Mouse (Mus musculus) lung, postnatal 14 days (tissue): Measurements from ENCODE around the gene Slf1.
"Not testable (repeated sequence)": the region's sequence is repeated elsewhere in the genome, so short reads cannot be mapped to it uniquely, and the experiment has no call there.

Source experiments
- DNase-seq: peaks from one replicate; pipeline ENCODE4 v3.0.0; 2021

Gene Slf1

DNA sequence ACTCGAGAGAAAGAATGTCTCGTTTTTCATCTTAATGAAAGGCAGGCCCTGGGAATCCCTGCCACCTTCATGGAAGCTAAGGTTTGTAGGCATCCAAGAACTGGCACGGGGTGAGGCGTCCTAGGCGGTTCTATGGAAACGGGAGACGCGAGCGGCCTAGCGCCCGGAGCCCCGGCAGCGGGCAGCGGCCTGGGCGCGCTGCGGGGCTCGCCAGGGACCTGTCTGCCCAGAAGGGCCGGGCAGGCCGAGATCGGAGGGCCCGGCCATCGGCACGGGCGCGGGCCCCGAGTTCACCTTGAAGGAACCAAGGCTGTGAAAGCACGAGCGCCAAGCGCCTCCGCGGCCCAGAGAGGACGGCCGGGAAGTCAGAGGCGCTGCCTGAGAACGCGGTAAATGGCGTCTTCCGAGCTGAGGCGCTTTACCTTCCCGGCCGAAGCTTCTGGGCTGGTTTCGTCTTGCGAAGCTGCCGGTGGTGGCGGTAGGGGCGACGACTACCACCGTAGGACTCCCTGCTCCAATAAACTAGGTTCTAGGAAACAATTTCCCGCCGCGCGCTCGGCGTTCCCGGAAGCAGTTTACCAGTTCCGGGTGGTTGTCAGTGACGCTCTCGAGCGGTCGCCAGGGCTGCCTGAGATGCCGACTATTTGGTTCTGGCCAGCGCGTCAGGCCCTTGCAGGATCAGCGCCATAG, at the start of gene Slf1, which contains the start of gene 2210408I21Rik:
TSS of gene Slf1 (minus strand) at position 543 of the 690 bp plus-strand sequence.
TSS of gene 2210408I21Rik (plus strand) at position 610 of the 690 bp plus-strand sequence.
- peak; percentile 85 for DNase-seq

DNA sequence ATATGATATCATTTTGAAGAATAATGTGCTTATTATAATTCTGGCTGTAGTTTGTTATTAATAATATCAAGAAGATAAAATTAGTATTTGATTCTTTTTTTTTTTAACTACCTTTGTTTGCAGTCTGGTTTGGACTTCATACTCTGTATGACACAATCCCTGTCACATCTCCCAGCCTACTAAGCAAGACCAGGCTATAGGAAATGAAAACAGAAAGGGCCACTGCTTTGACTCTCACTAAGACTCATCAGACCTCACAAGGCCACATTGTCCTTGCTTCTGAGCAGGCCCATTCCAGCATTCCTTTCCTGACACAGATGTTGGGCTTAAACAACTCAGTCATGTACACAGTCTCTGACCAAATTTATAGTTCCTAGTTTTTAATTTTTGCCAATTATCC, 42.7 kb upstream of the Slf1 start:
- no peak for DNase-seq

DNA sequence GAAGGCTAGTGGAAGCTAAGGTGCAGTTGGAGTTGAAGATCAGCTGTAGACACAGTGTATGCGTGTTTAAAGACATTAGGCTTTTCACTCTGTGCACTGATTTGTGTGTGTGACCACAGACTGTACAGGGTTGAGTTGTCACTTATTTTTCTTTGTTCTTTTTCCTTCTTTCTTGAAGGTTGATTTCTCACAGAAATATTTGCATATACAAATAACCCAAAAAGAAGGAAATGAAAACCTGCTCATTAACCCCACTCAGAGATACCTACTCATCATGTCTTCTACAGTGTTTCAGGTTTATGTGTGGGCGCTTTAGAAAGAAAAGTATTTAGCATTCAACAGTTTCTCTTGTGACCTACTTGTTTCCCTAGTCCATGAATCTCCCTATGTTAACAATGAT, 5.6 kb upstream of the Slf1 start:
- DNase-seq = no peak

DNA sequence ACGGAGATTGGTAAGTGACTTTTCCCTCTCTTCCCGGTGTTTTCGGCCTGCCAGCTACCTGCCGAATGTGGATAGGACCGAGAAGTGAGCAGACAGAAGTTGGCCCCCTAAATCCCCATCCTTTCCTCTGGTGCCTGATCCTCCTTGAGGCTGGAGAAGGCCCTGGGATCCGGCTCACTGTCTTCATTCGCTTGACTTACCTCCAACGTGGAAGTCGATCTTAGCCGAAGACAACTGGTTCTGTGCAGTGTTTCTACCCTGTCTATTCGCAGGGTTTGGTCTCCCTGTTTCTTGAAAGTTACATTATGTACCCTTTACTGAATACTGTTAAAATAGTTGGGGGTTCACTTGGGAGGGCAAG, 328 bp upstream of the Slf1 start:
- no peak for DNase-seq

DNA sequence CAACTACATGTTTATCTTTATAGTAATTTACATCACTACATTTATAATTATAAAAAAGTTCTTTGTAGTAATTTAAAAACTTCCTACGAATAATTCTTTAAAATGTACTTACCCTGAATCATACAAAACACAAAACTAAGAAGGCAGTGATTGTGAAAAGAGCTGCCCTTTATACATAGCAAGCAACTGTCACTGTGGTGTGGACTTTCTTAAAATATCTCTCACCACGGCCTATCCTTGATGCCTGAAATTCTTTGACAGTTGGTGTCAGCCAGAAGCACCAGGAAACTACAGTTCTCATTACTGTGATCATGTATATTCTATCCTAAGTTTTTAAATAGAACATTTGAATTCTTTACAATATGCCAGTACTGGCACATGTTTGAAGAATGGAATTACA, 4.1 kb downstream of the Slf1 start:
- DNase-seq = no peak

DNA sequence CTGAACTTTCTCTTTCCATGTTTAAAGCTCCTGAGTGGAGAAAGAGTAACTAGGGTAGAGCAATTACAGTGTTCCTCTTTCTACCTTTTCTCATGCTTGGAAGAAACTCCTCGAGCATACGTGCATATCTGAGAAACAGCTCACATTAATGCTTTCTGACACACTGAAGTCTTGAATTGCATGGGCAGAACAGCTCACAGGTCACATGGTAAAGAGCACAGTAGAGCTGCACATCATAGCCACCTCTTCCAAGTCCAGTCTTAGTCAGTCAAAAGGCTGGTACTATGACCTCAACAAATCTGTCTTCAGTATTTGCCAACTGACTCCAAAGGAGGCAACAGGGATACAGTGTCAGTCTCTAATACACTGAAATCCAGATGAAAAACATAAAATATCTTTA, 7.0 kb downstream of the Slf1 start:
- no peak for DNase-seq

DNA sequence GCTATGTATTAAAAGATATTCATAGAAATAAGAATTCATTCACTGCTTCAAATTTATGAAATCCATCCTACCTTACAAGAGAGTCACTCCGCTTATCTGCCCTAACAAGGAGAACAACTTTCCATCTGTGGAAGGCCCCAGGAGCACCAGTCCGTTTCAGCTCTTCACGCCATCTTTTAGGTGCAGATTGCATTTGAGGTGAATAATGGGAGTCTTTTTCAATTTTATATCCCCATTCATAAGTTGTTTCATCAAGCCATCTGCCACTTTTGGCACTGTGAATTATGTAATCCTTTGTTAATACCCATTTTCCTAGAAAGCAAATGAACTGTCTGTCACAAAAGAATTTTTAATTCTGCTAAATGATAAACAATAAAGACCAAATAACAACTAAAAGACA, 10.1 kb downstream of the Slf1 start:
- no peak for DNase-seq

DNA sequence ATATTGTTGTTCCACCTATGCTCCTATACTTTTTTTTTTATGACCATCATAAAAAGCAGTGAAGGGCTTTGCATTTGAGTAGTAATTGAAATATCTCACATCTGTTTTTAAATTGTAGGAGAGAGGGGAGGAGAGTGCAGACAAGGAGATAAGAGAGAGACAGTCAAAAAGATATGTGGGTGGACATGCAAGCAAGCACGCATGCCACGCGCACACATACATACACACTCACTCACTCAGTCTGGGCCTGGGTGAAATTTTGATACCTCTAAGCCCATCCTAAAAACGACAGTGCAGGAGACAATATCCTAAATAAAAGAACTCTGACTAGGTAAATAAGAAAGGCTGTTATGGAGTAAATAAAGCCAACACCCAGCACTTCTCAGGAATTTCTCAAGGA, 16.6 kb downstream of the Slf1 start:
- no peak for DNase-seq

DNA sequence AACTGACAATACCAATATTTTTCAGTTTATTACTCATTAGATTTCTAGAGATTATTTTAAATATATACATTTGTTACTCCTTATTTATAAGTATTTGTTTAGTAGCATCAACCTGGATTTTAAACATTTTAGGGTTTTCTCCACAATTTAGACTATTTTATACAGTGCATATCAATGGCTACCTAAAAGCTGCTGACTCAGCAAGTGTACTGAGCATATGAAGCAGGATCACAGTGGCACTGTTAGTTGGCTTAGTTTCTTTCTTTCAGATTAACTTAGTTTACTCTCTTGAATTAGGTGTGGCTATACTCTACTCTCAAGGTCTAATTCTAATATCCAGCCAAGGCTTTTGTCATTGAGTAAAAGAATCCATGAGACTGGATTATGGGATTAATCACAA, 27.5 kb downstream of the Slf1 start:
- DNase-seq = no peak

DNA sequence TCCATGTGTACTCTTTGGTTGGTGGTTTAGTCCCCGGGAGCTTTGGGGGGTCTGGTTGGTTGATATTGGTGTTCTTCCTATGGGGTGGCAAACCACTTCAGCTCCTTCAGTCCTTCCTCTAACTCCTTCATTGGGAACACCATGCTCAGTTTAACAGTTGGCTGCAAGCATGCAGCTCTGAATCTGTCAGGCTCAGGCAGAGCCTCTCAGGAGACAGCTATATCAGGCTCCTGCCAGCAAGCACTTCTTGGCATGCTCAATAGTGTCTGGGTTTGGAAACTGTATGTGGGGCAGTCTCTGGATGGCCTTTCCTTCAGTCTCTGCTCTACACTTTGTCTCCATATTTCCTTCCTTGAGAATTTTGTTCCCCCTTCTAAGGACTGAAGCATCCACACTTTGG, 42.4 kb downstream of the Slf1 start:
- DNase-seq = not testable (repeated sequence)

DNA sequence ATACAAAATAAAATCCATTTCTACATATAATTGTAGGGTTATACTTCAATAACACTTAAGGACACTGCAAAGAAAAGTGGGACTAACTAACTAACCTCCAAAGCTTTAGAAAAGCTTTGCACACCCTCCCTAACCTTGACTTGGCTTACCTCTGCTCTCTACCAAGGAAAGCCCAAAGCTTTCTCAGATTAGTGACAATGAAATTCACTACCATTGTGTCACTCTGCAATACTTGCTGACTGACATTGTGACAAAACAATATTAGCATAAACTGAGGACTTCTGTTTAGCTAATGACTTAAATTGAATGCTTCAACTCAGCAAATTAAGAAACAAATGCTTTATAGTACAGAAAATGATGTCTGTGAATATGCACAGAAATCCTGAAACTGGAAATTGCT, 63.2 kb downstream of the Slf1 start:
- DNase-seq = no peak

DNA sequence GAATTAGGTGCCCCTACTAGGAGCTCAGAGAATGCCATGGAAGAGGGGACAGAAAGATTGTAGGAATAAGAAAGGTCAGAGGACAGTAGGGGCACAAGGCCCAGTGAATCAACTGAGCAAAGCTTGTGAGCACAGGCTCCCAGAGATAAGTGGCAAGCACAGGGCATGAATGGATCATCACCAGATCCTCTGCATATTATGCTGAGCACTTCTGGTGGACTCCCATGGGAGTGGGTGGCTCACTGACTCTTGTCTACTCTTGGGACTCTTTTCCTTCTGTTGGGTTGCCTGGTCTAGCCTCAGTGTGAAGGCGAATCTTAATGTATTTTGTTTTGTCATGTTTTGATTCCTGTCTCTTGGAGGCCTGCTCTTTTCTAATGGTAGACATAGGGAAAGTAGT, 66.4 kb downstream of the Slf1 start:
- no peak for DNase-seq

DNA sequence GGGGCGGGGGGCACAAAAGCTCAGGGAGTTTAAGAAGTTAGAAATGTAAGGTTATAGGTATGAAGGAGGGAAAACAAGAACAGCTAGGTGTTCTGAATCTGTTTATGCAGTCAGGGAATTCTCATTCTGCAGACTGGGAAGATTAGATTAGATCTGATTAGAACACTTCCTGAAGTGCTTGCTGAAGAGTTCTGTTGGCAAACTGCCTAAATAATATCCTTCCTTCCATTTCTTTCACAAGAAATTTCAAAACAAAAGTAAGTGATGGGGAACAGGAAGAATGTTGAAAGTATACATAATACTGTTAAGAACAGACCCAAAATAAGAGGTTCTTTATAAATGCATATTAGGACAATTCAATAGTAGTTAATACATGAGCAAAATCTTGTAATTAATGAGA, 72.1 kb downstream of the Slf1 start:
- no peak for DNase-seq

DNA sequence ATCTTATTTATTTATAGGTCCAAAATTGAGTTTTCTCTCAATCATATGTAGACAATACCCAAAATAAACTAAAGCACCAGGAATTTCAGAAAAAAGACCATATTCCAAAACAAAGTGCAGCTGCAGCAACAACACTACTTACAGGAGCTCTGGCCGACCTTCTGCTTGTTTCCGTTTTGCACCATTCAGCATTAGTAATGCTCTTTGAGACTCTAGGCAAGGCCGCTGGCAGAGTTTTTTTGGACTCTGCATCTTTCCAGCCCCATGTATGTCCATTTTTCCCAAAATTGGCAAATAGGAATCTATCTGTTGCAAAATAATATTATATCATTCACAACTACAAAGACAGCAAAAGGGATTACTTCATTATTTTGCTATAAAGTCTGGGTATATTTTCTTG, 85.5 kb downstream of the Slf1 start:
- no peak for DNase-seq

DNA sequence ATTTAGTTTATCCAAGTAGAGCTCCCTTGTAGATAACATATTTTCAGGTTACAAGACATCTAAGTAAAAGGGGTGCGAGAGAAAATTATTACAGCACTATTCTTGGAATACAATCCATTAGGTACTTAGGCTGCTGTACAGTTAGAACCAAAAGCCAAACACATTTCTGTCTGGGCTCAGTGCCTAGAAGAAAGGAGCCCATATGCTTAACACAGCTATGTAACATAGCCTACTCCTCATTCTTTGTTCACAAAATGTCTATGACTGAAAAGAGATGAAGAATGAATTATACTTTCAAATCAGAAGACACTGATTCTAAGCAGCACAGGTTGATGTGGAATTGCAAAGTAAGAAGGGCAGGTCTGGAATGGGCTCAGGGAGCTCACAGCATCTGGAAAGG, 86.8 kb downstream of the Slf1 start:
- no peak for DNase-seq

DNA sequence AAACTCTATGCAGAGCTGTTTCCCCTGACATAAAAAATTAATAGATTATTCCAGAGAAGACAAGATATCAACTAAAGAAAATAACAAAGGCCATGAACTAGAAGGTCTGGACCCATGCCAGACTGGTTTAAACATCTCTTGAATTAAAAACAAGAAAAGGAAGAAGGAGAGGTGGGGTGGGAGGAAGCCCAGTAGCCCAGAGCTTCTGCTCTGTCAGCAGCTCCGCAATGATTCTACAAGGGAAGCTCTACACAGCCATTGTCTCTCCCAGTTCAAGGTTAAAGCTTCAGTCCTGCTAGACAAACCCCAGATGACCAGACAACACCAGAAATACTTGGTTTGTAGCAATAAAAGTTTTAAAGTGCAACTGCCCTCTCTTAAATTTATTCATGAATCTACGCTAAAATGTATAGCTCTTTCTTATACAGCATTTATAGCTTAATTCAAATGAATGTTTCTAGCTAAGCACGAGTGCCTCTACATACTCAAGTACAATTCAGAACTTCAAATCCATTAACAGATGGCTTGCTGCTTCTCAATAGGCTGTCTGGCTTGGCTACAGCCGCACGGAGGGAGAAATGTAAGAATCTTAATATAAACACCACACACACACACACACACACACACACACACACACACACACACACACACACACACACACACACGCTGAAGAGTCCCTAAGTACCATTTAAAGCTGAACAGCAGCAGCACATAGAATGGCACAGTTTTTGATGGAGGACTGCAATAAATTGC, 87.9 kb downstream of the Slf1 start:
- DNase-seq = peak; percentile 4

DNA sequence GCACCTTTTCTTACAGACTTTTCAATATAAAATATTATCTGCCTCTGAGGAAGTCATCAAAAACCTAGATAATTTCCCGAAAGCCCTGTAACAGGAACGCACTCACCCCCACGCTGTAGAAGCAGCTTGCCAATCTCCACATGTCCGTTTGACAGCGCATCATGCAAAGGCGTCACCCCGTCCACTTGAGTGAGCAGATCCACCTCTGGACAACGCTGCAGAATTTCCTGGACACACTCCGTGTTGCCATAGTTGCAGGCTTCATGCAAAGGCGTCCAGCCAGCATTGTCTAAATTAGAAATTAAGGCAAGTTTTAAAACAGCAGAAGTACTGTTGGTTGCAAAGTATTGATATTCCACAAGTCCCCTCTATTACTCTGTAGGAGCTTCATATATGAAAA, 88.9 kb downstream of the Slf1 start:
- DNase-seq = no peak

DNA sequence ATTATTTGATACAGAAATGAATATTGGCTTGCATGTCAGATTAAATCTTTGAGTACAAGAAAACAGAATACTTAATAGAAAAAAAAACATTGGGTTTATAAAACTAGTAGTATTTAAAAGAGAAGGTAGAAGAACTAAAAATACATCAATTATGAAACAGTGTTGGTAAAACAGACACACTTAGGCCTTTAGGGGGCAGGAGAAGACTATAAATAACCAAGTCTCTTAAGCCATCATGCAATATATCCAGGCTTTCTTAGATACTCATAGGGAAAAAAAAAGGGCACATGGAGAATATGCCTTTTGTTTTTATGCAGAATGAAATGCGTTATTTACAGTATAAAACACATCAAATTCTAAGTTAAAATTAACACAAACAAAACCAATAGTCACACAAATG, 89.9 kb downstream of the Slf1 start:
- no peak for DNase-seq

DNA sequence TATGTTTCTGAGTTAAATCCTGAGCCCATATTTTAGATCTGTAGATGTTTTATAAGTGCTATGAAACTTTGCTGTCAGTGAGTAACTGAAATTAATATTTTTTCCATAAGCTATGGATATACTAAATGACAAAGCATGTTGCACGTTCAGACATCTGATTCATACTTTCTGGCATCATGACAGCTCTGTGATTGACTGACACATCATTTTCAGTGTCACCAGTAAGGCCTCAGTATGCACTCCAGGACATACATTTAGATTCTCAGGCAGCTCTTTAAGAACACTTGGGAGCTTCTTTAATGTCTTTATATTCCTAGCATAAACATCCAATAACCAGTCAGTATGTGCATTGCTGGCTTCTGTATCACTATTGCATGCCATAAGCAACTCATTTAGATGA, 91.9 kb downstream of the Slf1 start:
- no peak for DNase-seq

DNA sequence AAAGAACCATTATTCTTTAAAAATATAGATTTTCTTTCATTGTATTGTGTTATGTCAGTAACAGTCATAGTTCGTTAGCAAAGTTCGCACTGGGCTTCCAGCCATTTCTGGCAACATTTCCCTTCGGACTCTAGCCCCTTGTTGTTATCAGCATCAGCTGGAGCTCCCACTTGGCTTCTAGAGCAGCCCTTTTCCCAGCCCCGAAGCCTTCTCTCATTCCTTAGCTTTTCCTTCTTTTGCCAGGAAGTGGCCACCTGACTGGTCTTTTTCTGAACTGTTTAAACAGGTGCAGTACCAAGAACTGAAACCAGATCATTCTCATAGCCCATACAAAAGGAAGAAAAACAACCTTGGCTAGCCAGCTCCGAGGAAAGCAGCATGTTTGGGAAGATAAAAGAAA, 105.7 kb downstream of the Slf1 start:
- no peak for DNase-seq

DNA sequence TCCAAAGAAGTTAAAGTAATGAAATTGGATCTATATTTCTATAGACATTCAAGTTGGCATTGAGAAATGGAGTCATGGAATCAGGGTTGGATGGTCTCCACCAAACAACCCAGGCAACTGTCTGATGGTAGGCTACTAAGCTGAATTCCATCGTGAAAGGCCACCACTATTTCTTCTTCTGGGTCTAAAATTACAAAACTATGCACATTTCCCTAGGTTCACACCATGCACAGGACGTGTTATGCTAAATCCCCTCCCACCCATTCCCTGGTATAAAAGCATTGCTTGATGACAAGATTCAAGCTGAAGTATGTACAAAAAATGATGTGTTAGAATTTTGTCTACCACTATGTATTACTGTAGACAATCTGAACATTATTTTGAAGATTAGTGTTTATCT, 116.4 kb downstream of the Slf1 start:
- DNase-seq = no peak

DNA sequence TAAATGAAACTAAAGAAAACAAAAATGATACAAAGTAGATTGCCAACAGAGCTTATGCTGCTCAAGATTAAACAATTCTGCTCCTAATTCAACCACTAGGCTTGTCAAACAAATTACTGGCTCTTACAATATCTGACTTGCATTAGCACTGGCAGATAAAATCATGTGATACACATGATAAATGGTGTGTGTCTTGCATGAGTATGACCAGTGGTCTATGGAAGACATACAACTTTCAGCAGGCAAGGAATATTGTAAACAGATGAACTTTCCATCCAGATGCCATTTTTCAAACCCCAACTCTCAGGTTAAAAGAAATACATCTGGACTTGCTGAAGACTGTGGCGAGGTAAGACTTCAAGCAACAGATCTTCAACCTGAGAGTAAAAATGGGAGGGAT, 131.6 kb downstream of the Slf1 start:
- no peak for DNase-seq

DNA sequence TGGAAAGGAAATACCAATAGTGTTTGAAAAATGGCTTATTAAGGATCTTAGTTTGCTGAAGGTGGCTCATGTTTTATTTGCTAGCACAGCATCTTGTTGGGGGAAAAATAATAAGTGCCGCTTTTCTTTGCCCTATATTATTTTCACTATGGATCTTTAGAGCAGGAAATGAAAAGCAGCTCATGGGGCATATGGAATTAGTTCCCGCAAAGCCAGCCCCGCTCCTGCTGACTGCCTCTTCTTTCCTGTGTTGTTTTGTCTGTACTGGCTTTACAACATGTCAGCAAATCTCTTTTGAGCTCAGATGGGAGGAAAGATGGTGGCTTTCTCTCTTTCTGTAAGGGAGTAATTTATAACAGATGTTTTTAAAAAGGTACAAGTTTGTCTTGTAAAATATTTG, 132.6 kb downstream of the Slf1 start:
- no peak for DNase-seq
